Mouse (Mus musculus): ENCODE data around the gene Nrxn3. TPM values are rescaled to one million over a fixed set of nuclear protein-coding genes. Genes with fewer than 3 reads are reported as not detected.
A peak's percentile ranks its signal among the peaks of the same experiment; 100 is the strongest.

Gene Nrxn3
- polyA plus RNA-seq, 1 experiment from 2014 or later, result 102 TPM

DNA sequence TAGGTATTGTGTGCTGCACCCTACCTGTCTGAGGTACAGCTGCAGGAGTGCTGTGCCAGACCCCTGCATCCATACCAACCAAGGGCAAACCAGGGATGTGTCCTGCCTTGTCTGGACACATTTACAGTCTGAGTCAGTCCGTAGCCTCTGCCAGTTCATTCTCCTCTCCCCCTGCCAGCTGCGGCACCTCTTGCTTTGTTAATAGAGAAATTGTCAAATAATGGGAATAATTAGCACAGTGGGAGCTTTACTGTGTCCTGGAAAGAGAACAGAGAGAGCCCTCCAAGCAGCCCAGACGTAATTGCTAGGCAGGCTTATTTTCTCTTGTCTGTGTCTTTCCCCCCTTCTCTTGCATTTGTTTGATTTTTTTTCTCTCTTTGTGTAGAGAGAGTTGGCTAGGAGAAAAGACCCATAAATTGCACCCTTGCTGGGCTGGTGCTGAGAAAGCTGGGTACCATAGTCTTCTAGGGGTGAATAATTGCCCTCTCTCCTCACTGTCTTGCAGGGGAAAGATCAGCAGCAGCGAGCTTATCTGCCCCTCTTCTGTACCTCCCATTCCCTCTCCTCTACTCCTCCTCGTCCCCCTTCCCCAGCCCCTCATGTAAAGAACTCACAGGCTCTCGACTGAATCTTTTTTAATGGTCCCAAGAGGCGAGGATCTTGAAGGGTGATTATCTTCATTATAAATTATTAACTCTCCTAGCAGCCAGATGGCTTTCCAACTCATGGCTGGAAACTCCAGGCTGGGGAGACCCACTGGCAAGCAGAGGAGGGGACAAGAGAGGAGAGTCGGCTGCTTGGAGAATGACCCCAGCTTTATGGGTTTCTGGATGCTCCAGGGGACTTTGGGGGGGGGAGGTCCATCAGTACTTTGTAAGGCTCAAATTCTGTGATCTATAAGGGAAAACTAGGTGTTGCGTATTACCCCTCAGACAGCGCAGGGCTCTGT is 61.8 kb downstream of the Nrxn3 start:
- H3K9me3 ChIP-seq (ENCODE audit: control insufficient read depth, low read length), result no peaks in the 10 kb centered on the region
- no peaks in the 10 kb centered on the region for H3K36me3 ChIP-seq (ENCODE audit: control insufficient read depth, insufficient read depth, low read length)
- no peak overlapping the region for H3K4me3 ChIP-seq (replicated peaks; ENCODE audit: low read depth, low read length)
- H3K9ac ChIP-seq (replicated peaks; ENCODE audit: low read length), result no peak overlapping the region
- ATAC-seq (ENCODE audit: low FRiP score, low TSS enrichment), result peak; percentile 27; the same call in 1 of the 2 replicates
- DNase-seq, result peak; percentile 56
- no peak overlapping the region for H3K4me2 ChIP-seq (ENCODE audit: low read length)
- peaks cover 10% of the 10 kb centered on the region; the same call in 1 of the 2 replicates for H3K4me1 ChIP-seq (ENCODE audit: control insufficient read depth, insufficient read depth, low read length)
- H3K27ac ChIP-seq (replicated peaks; ENCODE audit: low read depth, low read length), result peak overlapping the region; percentile 50; the same call in 1 of the 2 replicates
- WGBS, result 30% methylated on average over 10 of the region's 10 CpGs
- no peaks in the 10 kb centered on the region for H3K27me3 ChIP-seq (ENCODE audit: control insufficient read depth, insufficient read depth, low read length)

- WGBS, result 77% methylated on average over 1 of the region's 1 CpGs
- no peak for ATAC-seq (ENCODE audit: low FRiP score, low TSS enrichment)
Measured at GRCm38 (mm10) chr12:88793314-88793713, 70.6 kb downstream of the Nrxn3 start.

DNA sequence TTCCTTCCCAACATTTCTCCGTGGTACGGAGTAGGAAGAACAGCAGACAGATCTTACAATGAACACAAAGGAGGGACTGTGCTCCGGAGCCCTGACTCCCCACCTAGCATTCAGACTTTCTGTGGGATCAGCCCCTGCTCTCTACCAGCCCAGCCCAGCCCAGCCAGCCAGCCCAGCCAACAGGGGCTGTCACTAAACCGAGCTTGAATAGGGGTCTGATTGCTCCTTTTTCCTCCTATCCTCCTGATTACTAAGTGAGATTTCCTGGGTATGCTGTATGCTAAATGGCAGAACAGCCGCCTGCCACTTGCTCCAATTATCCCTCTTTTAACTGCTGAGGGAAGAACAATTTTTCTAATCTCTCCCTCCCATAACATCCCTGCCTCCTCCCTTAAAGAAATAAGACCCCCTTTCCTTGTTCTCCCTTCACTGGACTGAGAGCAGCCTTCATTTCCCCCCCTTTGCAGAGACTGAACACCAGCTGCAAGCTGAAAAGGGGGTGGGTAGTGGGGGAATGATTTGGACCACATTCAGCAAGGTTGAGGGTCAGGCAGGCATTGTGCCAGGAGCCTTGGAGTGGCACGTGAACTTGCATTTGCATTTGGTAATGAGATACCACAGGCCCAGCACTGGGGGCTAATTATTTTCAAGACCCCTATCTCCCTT is 78.4 kb downstream of the Nrxn3 start:
- peak; percentile 90 for ATAC-seq (ENCODE audit: low FRiP score, low TSS enrichment)
- peak; percentile 90 for DNase-seq
- peak overlapping the region; percentile 79 for H3K27ac ChIP-seq (replicated peaks; ENCODE audit: low read depth, low read length)

More at GRCm38 (mm10) chr12:88793314-88793713, 70.6 kb downstream of the Nrxn3 start:
- Histone ChIP-seq H3K9ac (replicated peaks; ENCODE audit: low read length) (no peak overlapping the region), H3K36me3 (ENCODE audit: control insufficient read depth, insufficient read depth, low read length) (peaks cover 12% of the 10 kb centered on the region), H3K4me2 (ENCODE audit: low read length) (no peak overlapping the region), H3K27ac (replicated peaks; ENCODE audit: low read depth, low read length) (no peak overlapping the region), H3K27me3 (ENCODE audit: control insufficient read depth, insufficient read depth, low read length) (no peaks in the 10 kb centered on the region), H3K4me1 (ENCODE audit: control insufficient read depth, insufficient read depth, low read length) (no peaks in the 10 kb centered on the region), H3K9me3 (ENCODE audit: control insufficient read depth, low read length) (no peaks in the 10 kb centered on the region), H3K4me3 (replicated peaks; ENCODE audit: low read depth, low read length) (no peak overlapping the region)
- no peak for DNase-seq

DNA sequence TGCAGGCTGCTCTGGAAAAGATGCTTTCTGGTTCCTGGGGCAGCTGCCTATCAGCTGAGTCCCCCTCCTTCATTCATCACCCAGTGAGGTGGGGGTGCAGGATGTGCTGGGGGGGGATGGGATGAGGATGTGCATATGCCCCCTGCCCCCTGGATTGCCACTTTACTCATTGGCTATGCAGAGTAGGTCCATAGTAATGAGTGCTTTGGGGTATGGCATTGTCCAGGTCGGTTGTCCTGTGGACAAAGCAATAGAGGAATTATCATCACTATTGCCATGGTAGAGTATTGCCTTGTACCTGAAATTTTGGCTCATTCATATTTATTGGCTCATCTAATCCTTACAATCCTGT is 79.0 kb downstream of the Nrxn3 start:
- ATAC-seq (ENCODE audit: low FRiP score, low TSS enrichment), result no peak

More for the DNA sequence above, 78.4 kb downstream of the Nrxn3 start:
- 2% methylated on average over 6 of the region's 6 CpGs for WGBS
- H3K9me3 ChIP-seq (ENCODE audit: control insufficient read depth, low read length), result no peaks in the 10 kb centered on the region
- peaks cover 16% of the 10 kb centered on the region for H3K4me1 ChIP-seq (ENCODE audit: control insufficient read depth, insufficient read depth, low read length)
- no peaks in the 10 kb centered on the region for H3K27me3 ChIP-seq (ENCODE audit: control insufficient read depth, insufficient read depth, low read length)
- peak overlapping the region; percentile 13; the same call in 1 of the 2 replicates for H3K9ac ChIP-seq (replicated peaks; ENCODE audit: low read length)
- peak overlapping the region; percentile 16 for H3K4me2 ChIP-seq (ENCODE audit: low read length)
- no peaks in the 10 kb centered on the region for H3K36me3 ChIP-seq (ENCODE audit: control insufficient read depth, insufficient read depth, low read length)
- no peak overlapping the region for H3K4me3 ChIP-seq (replicated peaks; ENCODE audit: low read depth, low read length)

DNA sequence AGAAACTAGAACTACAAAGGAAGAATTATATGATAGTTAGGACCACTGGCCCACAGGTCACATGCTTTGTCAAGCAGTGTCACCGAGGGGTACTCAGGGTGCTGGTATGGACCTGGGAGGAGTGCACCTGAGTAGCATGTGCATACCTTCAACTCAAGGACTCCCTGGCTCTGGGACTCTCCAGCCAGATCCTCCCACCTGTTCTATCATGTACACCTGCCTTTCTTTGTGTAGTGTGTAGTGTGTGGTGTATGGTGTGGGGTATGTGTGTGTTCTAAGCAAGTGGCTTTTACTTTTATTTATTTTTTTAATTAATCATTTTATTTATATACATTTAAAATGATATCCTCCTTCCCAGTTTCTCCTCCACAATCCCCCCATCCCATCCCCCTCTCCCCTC is 86.3 kb downstream of the Nrxn3 start:
- H3K9ac ChIP-seq (replicated peaks; ENCODE audit: low read length), result no peak overlapping the region
- H3K27me3 ChIP-seq (ENCODE audit: control insufficient read depth, insufficient read depth, low read length), result no peaks in the 10 kb centered on the region
- 100% methylated on average over 1 of the region's 1 CpGs for WGBS
- H3K4me3 ChIP-seq (replicated peaks; ENCODE audit: low read depth, low read length), result no peak overlapping the region
- ATAC-seq (ENCODE audit: low FRiP score, low TSS enrichment), result no peak
- no peak overlapping the region for H3K4me2 ChIP-seq (ENCODE audit: low read length)
- H3K36me3 ChIP-seq (ENCODE audit: control insufficient read depth, insufficient read depth, low read length), result no peaks in the 10 kb centered on the region
- H3K9me3 ChIP-seq (ENCODE audit: control insufficient read depth, low read length), result no peaks in the 10 kb centered on the region
- DNase-seq, result no peak
- no peak overlapping the region for H3K27ac ChIP-seq (replicated peaks; ENCODE audit: low read depth, low read length)
- peaks cover 9% of the 10 kb centered on the region; the same call in 1 of the 2 replicates for H3K4me1 ChIP-seq (ENCODE audit: control insufficient read depth, insufficient read depth, low read length)

More for the DNA sequence above, 79.0 kb downstream of the Nrxn3 start:
- 5% methylated on average over 1 of the region's 1 CpGs for WGBS
- H3K4me2 ChIP-seq (ENCODE audit: low read length), result no peak overlapping the region
- H3K36me3 ChIP-seq (ENCODE audit: control insufficient read depth, insufficient read depth, low read length), result no peaks in the 10 kb centered on the region
- H3K4me3 ChIP-seq (replicated peaks; ENCODE audit: low read depth, low read length), result no peak overlapping the region
- H3K9ac ChIP-seq (replicated peaks; ENCODE audit: low read length), result no peak overlapping the region
- no peak for DNase-seq
- peak overlapping the region; percentile 79 for H3K27ac ChIP-seq (replicated peaks; ENCODE audit: low read depth, low read length)
- peaks cover 16% of the 10 kb centered on the region for H3K4me1 ChIP-seq (ENCODE audit: control insufficient read depth, insufficient read depth, low read length)
- H3K9me3 ChIP-seq (ENCODE audit: control insufficient read depth, low read length), result no peaks in the 10 kb centered on the region
- H3K27me3 ChIP-seq (ENCODE audit: control insufficient read depth, insufficient read depth, low read length), result no peaks in the 10 kb centered on the region

DNA sequence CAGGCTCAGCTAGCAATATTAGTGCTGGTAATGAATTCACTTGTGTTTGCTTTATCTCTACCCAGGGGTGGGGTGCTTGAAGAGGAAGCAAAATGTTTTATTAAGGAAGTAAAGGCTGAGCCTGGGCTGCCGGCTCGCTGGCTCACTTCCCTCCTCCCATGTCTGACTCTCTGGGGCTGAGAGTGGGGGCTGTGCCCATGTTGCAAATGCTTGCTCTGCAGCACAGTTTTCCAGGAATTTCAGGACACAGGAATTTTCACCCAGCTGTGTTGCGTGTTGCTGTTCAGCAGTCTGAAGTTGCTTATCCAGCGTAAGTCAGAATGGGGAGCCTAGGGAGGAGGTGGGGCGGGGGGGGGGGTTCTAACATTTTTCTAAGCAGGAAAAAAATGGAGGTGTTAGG is 89.5 kb downstream of the Nrxn3 start:
- H3K4me3 ChIP-seq (replicated peaks; ENCODE audit: low read depth, low read length), result no peak overlapping the region
- 61% methylated on average over 5 of the region's 5 CpGs for WGBS
- H3K27ac ChIP-seq (replicated peaks; ENCODE audit: low read depth, low read length), result peak overlapping the region; percentile 41; the same call in 1 of the 2 replicates
- ATAC-seq (ENCODE audit: low FRiP score, low TSS enrichment), result no peak
- H3K9me3 ChIP-seq (ENCODE audit: control insufficient read depth, low read length), result no peaks in the 10 kb centered on the region
- H3K27me3 ChIP-seq (ENCODE audit: control insufficient read depth, insufficient read depth, low read length), result no peaks in the 10 kb centered on the region
- no peak overlapping the region for H3K9ac ChIP-seq (replicated peaks; ENCODE audit: low read length)
- peaks cover 9% of the 10 kb centered on the region; the same call in 1 of the 2 replicates for H3K4me1 ChIP-seq (ENCODE audit: control insufficient read depth, insufficient read depth, low read length)
- H3K4me2 ChIP-seq (ENCODE audit: low read length), result no peak overlapping the region
- no peaks in the 10 kb centered on the region for H3K36me3 ChIP-seq (ENCODE audit: control insufficient read depth, insufficient read depth, low read length)
- peak; percentile 45 for DNase-seq

GRCm38 (mm10) chr12:88816865-88817264 is 94.2 kb downstream of the Nrxn3 start:
- 85% methylated on average over 5 of the region's 5 CpGs for WGBS
- DNase-seq (no peak), ATAC-seq (ENCODE audit: low FRiP score, low TSS enrichment) (no peak)
- H3K27ac ChIP-seq (replicated peaks; ENCODE audit: low read depth, low read length), result no peak overlapping the region
- H3K4me2 ChIP-seq (ENCODE audit: low read length), result no peak overlapping the region
- no peaks in the 10 kb centered on the region for H3K27me3 ChIP-seq (ENCODE audit: control insufficient read depth, insufficient read depth, low read length)
- H3K36me3 ChIP-seq (ENCODE audit: control insufficient read depth, insufficient read depth, low read length), result no peaks in the 10 kb centered on the region
- no peak overlapping the region for H3K9ac ChIP-seq (replicated peaks; ENCODE audit: low read length)
- no peaks in the 10 kb centered on the region for H3K9me3 ChIP-seq (ENCODE audit: control insufficient read depth, low read length)
- no peak overlapping the region for H3K4me3 ChIP-seq (replicated peaks; ENCODE audit: low read depth, low read length)
- peaks cover 17% of the 10 kb centered on the region for H3K4me1 ChIP-seq (ENCODE audit: control insufficient read depth, insufficient read depth, low read length)

- Histone ChIP-seq H3K36me3 (ENCODE audit: control insufficient read depth, insufficient read depth, low read length) (no peaks in the 10 kb centered on the region), H3K4me3 (replicated peaks; ENCODE audit: low read depth, low read length) (no peak overlapping the region), H3K9me3 (ENCODE audit: control insufficient read depth, low read length) (no peaks in the 10 kb centered on the region), H3K27ac (replicated peaks; ENCODE audit: low read depth, low read length) (no peak overlapping the region), H3K4me1 (ENCODE audit: control insufficient read depth, insufficient read depth, low read length) (peaks cover 9% of the 10 kb centered on the region), H3K9ac (replicated peaks; ENCODE audit: low read length) (no peak overlapping the region), H3K27me3 (ENCODE audit: control insufficient read depth, insufficient read depth, low read length) (no peaks in the 10 kb centered on the region), H3K4me2 (ENCODE audit: low read length) (no peak overlapping the region)
- DNase-seq (no peak), ATAC-seq (ENCODE audit: low FRiP score, low TSS enrichment) (no peak)
- 56% methylated on average over 4 of the region's 4 CpGs for WGBS
Measured at GRCm38 (mm10) chr12:88818622-88819334, 96.1 kb downstream of the Nrxn3 start.

Data from midbrain, embryonic 14.5 days (tissue).